Comparison of ENCODE assay signal across 9 mouse cellular contexts in genomic region chr5:4834819-4835480, GRCm38 (mm10).
DNase-seq lines count a peak whose midpoint lies in the region; ATAC-seq lines count a peak whose summit lies in the region.
"Had no signal": no experiment of that assay in that cellular context is flagged by ENCODE, and none has a peak within 500 bp of the region (broad histone marks: within the 10 kb centered on the region; RNA-seq: fewer than 3 reads in every experiment).

No protein-coding gene starts in this region.

- WGBS in heart, embryonic 12.5 days, result 32% methylated on average over 13 of the region's 13 CpGs
- 14% methylated on average over 13 of the region's 13 CpGs for WGBS in limb, embryonic 11.5 days
- WGBS in neural tube, embryonic 14.5 days, result 10% methylated on average over 13 of the region's 13 CpGs
- 49% methylated on average over 13 of the region's 13 CpGs for WGBS in liver, embryonic 11.5 days

- no peaks in the 10 kb centered on the region for H3K27me3 ChIP-seq in heart, embryonic 12.5 days (replicated peaks)
- no peaks in the 10 kb centered on the region for H3K27me3 ChIP-seq in limb, embryonic 11.5 days (ENCODE audit: control insufficient read depth, insufficient read depth, low read length)
- H3K27me3 ChIP-seq in neural tube, embryonic 14.5 days (ENCODE audit: control insufficient read depth, insufficient read depth, low read length), result peaks cover 9% of the 10 kb centered on the region
- H3K27me3 ChIP-seq in liver, embryonic 11.5 days (replicated peaks; ENCODE audit: control insufficient read depth, insufficient read depth, low read length), result no peaks in the 10 kb centered on the region

- H3K4me2 ChIP-seq in heart, embryonic 12.5 days, result 0 out of 2 replicates have a peak overlapping the region, but pooled peaks have one; percentile 16
- no peak overlapping the region for H3K4me2 ChIP-seq in limb, embryonic 11.5 days (ENCODE audit: low read depth, severe bottlenecking)
- H3K4me2 ChIP-seq in neural tube, embryonic 14.5 days (ENCODE audit: low read depth, low read length), result no peak overlapping the region
- no peak overlapping the region for H3K4me2 ChIP-seq in liver, embryonic 11.5 days

- peaks cover 18% of the 10 kb centered on the region for H3K4me1 ChIP-seq in heart, embryonic 12.5 days (replicated peaks)
- peaks cover 5% of the 10 kb centered on the region; the same call in 1 of the 2 replicates for H3K4me1 ChIP-seq in limb, embryonic 11.5 days (ENCODE audit: control insufficient read depth, insufficient read depth, low read length)
- H3K4me1 ChIP-seq in neural tube, embryonic 14.5 days (ENCODE audit: control insufficient read depth, insufficient read depth, low read length), result peaks cover 6% of the 10 kb centered on the region; the same call in 1 of the 2 replicates
- no peaks in the 10 kb centered on the region for H3K4me1 ChIP-seq in liver, embryonic 11.5 days (replicated peaks; ENCODE audit: control insufficient read depth, insufficient read depth, low read length)

- intact Hi-C loops in heart, postnatal 14 days (cut with DNase I), result no loop called here

- peak; percentile 93 for DNase-seq in heart, adult 11 months
- no peak for DNase-seq in heart, postnatal 14 days
- DNase-seq in limb, embryonic 11.5 days (ENCODE audit: low spot score), result peak; percentile 81
- DNase-seq in liver, embryonic 11.5 days (ENCODE audit: low spot score), result no peak
- DNase-seq in testis, postnatal 14 days (ENCODE audit: low spot score), result no peak

- H3K9ac ChIP-seq in heart, embryonic 12.5 days, result no peak overlapping the region
- H3K9ac ChIP-seq in limb, embryonic 11.5 days (ENCODE audit: low read length), result no peak overlapping the region
- no peak overlapping the region for H3K9ac ChIP-seq in neural tube, embryonic 14.5 days (replicated peaks; ENCODE audit: low read depth, low read length)
- no peak overlapping the region for H3K9ac ChIP-seq in liver, embryonic 11.5 days (ENCODE audit: low read depth, low read length)

- no peak overlapping the region for H3K4me3 ChIP-seq in heart, embryonic 12.5 days
- H3K4me3 ChIP-seq in limb, embryonic 11.5 days (ENCODE audit: low read depth, low read length), result no peak overlapping the region
- no peak overlapping the region for H3K4me3 ChIP-seq in neural tube, embryonic 14.5 days (ENCODE audit: low read depth, low read length)
- no peak overlapping the region for H3K4me3 ChIP-seq in liver, embryonic 11.5 days (ENCODE audit: low read depth, low read length)
- H3K4me3 ChIP-seq: myocyte had no signal

- peak overlapping the region; percentile 48 for H3K27ac ChIP-seq in heart, embryonic 12.5 days (ENCODE audit: poor library complexity, severe bottlenecking)
- H3K27ac ChIP-seq in limb, embryonic 11.5 days (replicated peaks; ENCODE audit: low read depth, low read length), result peak overlapping the region; percentile 48; the same call in 1 of the 2 replicates
- no peak overlapping the region for H3K27ac ChIP-seq in neural tube, embryonic 14.5 days (ENCODE audit: low read depth, low read length)
- no peak overlapping the region for H3K27ac ChIP-seq in liver, embryonic 11.5 days (ENCODE audit: low read depth, low read length)

- ATAC-seq in heart, embryonic 12.5 days (ENCODE audit: insufficient number of reproducible peaks, low FRiP score), result no peak; the same call in 1 of the 2 replicates
- peak; percentile 81; the same call in 1 of the 2 replicates for ATAC-seq in limb, embryonic 11.5 days (ENCODE audit: insufficient number of reproducible peaks, low FRiP score, low TSS enrichment, low read depth)
- ATAC-seq in neural tube, embryonic 14.5 days (ENCODE audit: low read depth), result peak; percentile 78
- no peak for ATAC-seq in activated CD4-positive, CD25-positive, alpha-beta regulatory T cell, adult 4 months
- ATAC-seq in liver, embryonic 11.5 days (replicated peaks; ENCODE audit: low FRiP score), result no peak

- no peaks in the 10 kb centered on the region for H3K9me3 ChIP-seq in heart, embryonic 12.5 days (replicated peaks)
- H3K9me3 ChIP-seq in limb, embryonic 11.5 days (ENCODE audit: control insufficient read depth, low read length), result no peaks in the 10 kb centered on the region
- no peaks in the 10 kb centered on the region for H3K9me3 ChIP-seq in neural tube, embryonic 14.5 days (ENCODE audit: control insufficient read depth, low read length)
- H3K9me3 ChIP-seq in liver, embryonic 11.5 days (ENCODE audit: control insufficient read depth, low read length), result no peaks in the 10 kb centered on the region

- no peaks in the 10 kb centered on the region for H3K36me3 ChIP-seq in heart, embryonic 12.5 days
- H3K36me3 ChIP-seq in limb, embryonic 11.5 days (ENCODE audit: control insufficient read depth, insufficient read depth, low read length), result no peaks in the 10 kb centered on the region
- no peaks in the 10 kb centered on the region for H3K36me3 ChIP-seq in neural tube, embryonic 14.5 days (ENCODE audit: control insufficient read depth, insufficient read depth, low read length)
- no peaks in the 10 kb centered on the region for H3K36me3 ChIP-seq in liver, embryonic 11.5 days (ENCODE audit: control insufficient read depth, insufficient read depth, low read length)

Comparison
In these comparisons a context has a peak if more than half of its experiments do, and no peak if none do; other contexts are left out.
1. DNase-seq: peak in heart, adult 11 months (single experiment) and limb, embryonic 11.5 days (single experiment); none in heart, postnatal 14 days (0 of 2), liver, embryonic 11.5 days (single experiment) and testis, postnatal 14 days (single experiment).
2. ATAC-seq: peak in limb, embryonic 11.5 days (single experiment) and neural tube, embryonic 14.5 days (single experiment); none in heart, embryonic 12.5 days (single experiment), activated CD4-positive, CD25-positive, alpha-beta regulatory T cell, adult 4 months (single experiment) and liver, embryonic 11.5 days (single experiment).
3. H3K27ac ChIP-seq: peak in heart, embryonic 12.5 days (single experiment) and limb, embryonic 11.5 days (single experiment); none in neural tube, embryonic 14.5 days (single experiment) and liver, embryonic 11.5 days (single experiment).